Mouse (Mus musculus) lung, embryonic 14.5 days (tissue): ENCODE results near the gene Catsperz. TPM values are rescaled to one million over a fixed set of nuclear protein-coding genes. Genes with fewer than 3 reads are reported as not detected.

Experiments used
- ATAC-seq: fragments of 200-750 bp; cut with Nextera tagmentation; 2 replicates; pipeline ENCODE4 v1.8.0; 2017; ENCODE audit warnings: mild to moderate bottlenecking, moderate TSS enrichment, moderate library complexity; ENCODE audit not compliant: insufficient read depth
- DNase-seq: peaks from one replicate; pipeline ENCODE4 v3.0.0-alpha.2; 2015
- H3K27ac ChIP-seq: fragments of 300-500 bp; sonication (generic); 2 replicates; pipeline ENCODE4 v1.5.1; 2014; ENCODE audit warnings: low read depth, mild to moderate bottlenecking, moderate library complexity
- H3K27me3 ChIP-seq: fragments of 300-500 bp; sonication (generic); 2 replicates; pipeline ENCODE4 v1.6.1; 2014; ENCODE audit warnings: low read length, control low read depth; ENCODE audit not compliant: insufficient read depth
- H3K36me3 ChIP-seq: fragments of 300-500 bp; sonication (generic); 2 replicates; pipeline ENCODE4 v1.6.1; 2014; ENCODE audit warnings: control low read depth; ENCODE audit not compliant: insufficient read depth
- H3K4me1 ChIP-seq: fragments of 300-500 bp; sonication (generic); 2 replicates; pipeline ENCODE4 v1.6.1; 2014; ENCODE audit warnings: antibody characterized with exemption, control low read depth; ENCODE audit not compliant: insufficient read depth
- H3K4me2 ChIP-seq: fragments of 300-500 bp; sonication (generic); 2 replicates; pipeline ENCODE4 v1.6.1; 2014; ENCODE audit warnings: mild to moderate bottlenecking
- H3K4me3 ChIP-seq: fragments of 300-500 bp; sonication (generic); 2 replicates; pipeline ENCODE4 v1.5.1; 2014; ENCODE audit warnings: low read depth, low read length
- H3K9ac ChIP-seq: fragments of 300-500 bp; sonication (generic); 2 replicates; pipeline ENCODE4 v1.6.1; 2014
- H3K9me3 ChIP-seq: fragments of 300-500 bp; sonication (generic); 2 replicates; pipeline ENCODE4 v1.6.1; 2016; ENCODE audit warnings: low read depth, low read length, control low read depth
- CTCF ChIP-seq: IDR thresholded peaks from 2 replicates; pipeline ENCODE4 v1.5.1; 2016; ENCODE audit warnings: antibody characterized with exemption, low read depth
- WGBS: fragments of 180-500 bp; shearing (Covaris S2); extraction: QIAGEN DNeasy Blood & Tissue Kit; methylation state at CpG from one replicate; pipeline ENCODE4 v1.1.7; 2014; 5-methylcytosine and 5-hydroxymethylcytosine counted together
- microRNA-seq: library from miRNA; unstranded; fragments of <30 nt; microRNA quantifications from one replicate; pipeline ENCODE4, GENCODE M21; 2016; ENCODE audit warnings: borderline number of aligned reads
- polyA plus RNA-seq: library from polyadenylated mRNA; unstranded; fragments of >200 nt; fragmentation: Nextera tagmentation; extraction: Ambion mirVana; gene quantifications from 2 replicates; pipeline ENCODE4 v1.2.1, GENCODE M21; 2014

The Catsperz gene
- polyA plus RNA-seq, 1 experiment from 2014 or later, result 2.2 TPM

GRCm38 (mm10) chr19:6876799-6877198 is 48.4 kb downstream of the Catsperz start:
- H3K9me3 ChIP-seq, result peaks cover 3% of the 10 kb centered on the region; the same call in 1 of the 2 replicates
- H3K27ac ChIP-seq, result no peak overlapping the region
- no peak for TF ChIP-seq CTCF
- no peaks in the 10 kb centered on the region for H3K36me3 ChIP-seq
- no peak overlapping the region for H3K4me3 ChIP-seq
- H3K4me2 ChIP-seq, result no peak overlapping the region
- no peak for ATAC-seq
- H3K27me3 ChIP-seq, result no peaks in the 10 kb centered on the region
- no peak for DNase-seq
- no peaks in the 10 kb centered on the region for H3K4me1 ChIP-seq
- H3K9ac ChIP-seq, result no peak overlapping the region

- no peaks in the 10 kb centered on the region for H3K4me1 ChIP-seq
- ATAC-seq, result no peak
- H3K27ac ChIP-seq, result no peak overlapping the region
- H3K36me3 ChIP-seq, result no peaks in the 10 kb centered on the region
- no peak overlapping the region for H3K9ac ChIP-seq
- no peak for DNase-seq
- H3K9me3 ChIP-seq, result peaks cover 3% of the 10 kb centered on the region; the same call in 1 of the 2 replicates
- no peaks in the 10 kb centered on the region for H3K27me3 ChIP-seq
- no peak for TF ChIP-seq CTCF
- 83% methylated on average over 6 of the region's 6 CpGs for WGBS
- no peak overlapping the region for H3K4me3 ChIP-seq
- no peak overlapping the region for H3K4me2 ChIP-seq
These were observed 49.3 kb downstream of the Catsperz start for GRCm38 (mm10) chr19:6875834-6876233.

GRCm38 (mm10) chr19:6874257-6874656 is 50.9 kb downstream of the Catsperz start:
- H3K4me3 ChIP-seq, result no peak overlapping the region
- no peaks in the 10 kb centered on the region for H3K9me3 ChIP-seq
- TF ChIP-seq CTCF, result no peak
- ATAC-seq (no peak), DNase-seq (no peak)
- H3K9ac ChIP-seq, result no peak overlapping the region
- H3K27ac ChIP-seq, result no peak overlapping the region
- H3K27me3 ChIP-seq, result no peaks in the 10 kb centered on the region
- WGBS, result 84% methylated on average over 1 of the region's 1 CpGs
- no peaks in the 10 kb centered on the region for H3K36me3 ChIP-seq
- no peak overlapping the region for H3K4me2 ChIP-seq
- no peaks in the 10 kb centered on the region for H3K4me1 ChIP-seq

GRCm38 (mm10) chr19:6872701-6873100 is 52.5 kb downstream of the Catsperz start:
- H3K4me1 ChIP-seq, result no peaks in the 10 kb centered on the region
- TF ChIP-seq CTCF, result no peak
- H3K27ac ChIP-seq, result no peak overlapping the region

More at GRCm38 (mm10) chr19:6872701-6873100, 52.5 kb downstream of the Catsperz start:
- no peak overlapping the region for H3K4me3 ChIP-seq
- ATAC-seq (no peak), DNase-seq (no peak)
- H3K27me3 ChIP-seq, result no peaks in the 10 kb centered on the region
- no peaks in the 10 kb centered on the region for H3K36me3 ChIP-seq
- 73% methylated on average over 3 of the region's 3 CpGs for WGBS
- H3K4me2 ChIP-seq, result no peak overlapping the region
- no peak overlapping the region for H3K9ac ChIP-seq
- no peaks in the 10 kb centered on the region for H3K9me3 ChIP-seq

Small RNAs within 50 kb of the gene (microRNA-seq; reads per million reads assigned to microRNA genes)
- gene Mir6990, result not detected

Other genes with a start within 250 kb of the Catsperz start
- 28.6 and 29.8 TPM in 2 replicates for gene Rps6ka4, start 84.7 kb downstream of the Catsperz start, polyA plus RNA-seq
- 1.0 and 1.5 TPM in 2 replicates for gene Ccdc88b, start 67.2 kb downstream of the Catsperz start, polyA plus RNA-seq
- gene Trmt112, start 15.7 kb downstream of the Catsperz start, polyA plus RNA-seq, result 151 and 155 TPM in 2 replicates
- 151 and 153 TPM in 2 replicates for gene Prdx5, start 15.3 kb downstream of the Catsperz start, polyA plus RNA-seq
- gene Esrra, start 3.6 kb downstream of the Catsperz start, polyA plus RNA-seq, result 3.1 and 4.2 TPM in 2 replicates
- gene Kcnk4, start 9.1 kb upstream of the Catsperz start, polyA plus RNA-seq, result 0.17 and 0.38 TPM in 2 replicates
- gene Bad, start 16.5 kb upstream of the Catsperz start, polyA plus RNA-seq, result 61.0 and 65.0 TPM in 2 replicates
- gene Gpr137, start 17.1 kb upstream of the Catsperz start, polyA plus RNA-seq, result 21.8 and 23.5 TPM in 2 replicates
- gene Ppp1r14b, start 49.6 kb upstream of the Catsperz start, polyA plus RNA-seq, result 218 and 224 TPM in 2 replicates
- gene Plcb3, start 51.1 kb upstream of the Catsperz start, polyA plus RNA-seq, result 53.3 and 55.9 TPM in 2 replicates
- gene Fkbp2, start 55.1 kb upstream of the Catsperz start, polyA plus RNA-seq, result 84.4 and 84.8 TPM in 2 replicates
- 42.5 and 44.6 TPM in 2 replicates for gene Vegfb, start 62.3 kb upstream of the Catsperz start, polyA plus RNA-seq
- 18.6 and 22.8 TPM in 2 replicates for gene Dnajc4, start 67.2 kb upstream of the Catsperz start, polyA plus RNA-seq
- 20.4 and 20.7 TPM in 2 replicates for gene Nudt22, start 70.7 kb upstream of the Catsperz start, polyA plus RNA-seq
- 9.0 and 10.5 TPM in 2 replicates for gene Trpt1, start 70.8 kb upstream of the Catsperz start, polyA plus RNA-seq
- 8.6 and 9.1 TPM in 2 replicates for gene Fermt3, start 94.1 kb upstream of the Catsperz start, polyA plus RNA-seq
- gene Stip1, start 114.6 kb upstream of the Catsperz start, polyA plus RNA-seq, result 250 and 255 TPM in 2 replicates
- 11.0 and 11.4 TPM in 2 replicates for gene Macrod1, start 131.4 kb upstream of the Catsperz start, polyA plus RNA-seq
- 1.4 and 2.0 TPM in 2 replicates for gene Flrt1, start 180.3 kb upstream of the Catsperz start, polyA plus RNA-seq